Mouse (Mus musculus): Measurements from ENCODE around the gene Leng1. TPM values are rescaled to one million over a fixed set of nuclear protein-coding genes. Genes with fewer than 3 reads are reported as not detected.

Leng1 gene
- polyA plus RNA-seq, 1 experiment from 2014 or later: 20.1 TPM

DNA sequence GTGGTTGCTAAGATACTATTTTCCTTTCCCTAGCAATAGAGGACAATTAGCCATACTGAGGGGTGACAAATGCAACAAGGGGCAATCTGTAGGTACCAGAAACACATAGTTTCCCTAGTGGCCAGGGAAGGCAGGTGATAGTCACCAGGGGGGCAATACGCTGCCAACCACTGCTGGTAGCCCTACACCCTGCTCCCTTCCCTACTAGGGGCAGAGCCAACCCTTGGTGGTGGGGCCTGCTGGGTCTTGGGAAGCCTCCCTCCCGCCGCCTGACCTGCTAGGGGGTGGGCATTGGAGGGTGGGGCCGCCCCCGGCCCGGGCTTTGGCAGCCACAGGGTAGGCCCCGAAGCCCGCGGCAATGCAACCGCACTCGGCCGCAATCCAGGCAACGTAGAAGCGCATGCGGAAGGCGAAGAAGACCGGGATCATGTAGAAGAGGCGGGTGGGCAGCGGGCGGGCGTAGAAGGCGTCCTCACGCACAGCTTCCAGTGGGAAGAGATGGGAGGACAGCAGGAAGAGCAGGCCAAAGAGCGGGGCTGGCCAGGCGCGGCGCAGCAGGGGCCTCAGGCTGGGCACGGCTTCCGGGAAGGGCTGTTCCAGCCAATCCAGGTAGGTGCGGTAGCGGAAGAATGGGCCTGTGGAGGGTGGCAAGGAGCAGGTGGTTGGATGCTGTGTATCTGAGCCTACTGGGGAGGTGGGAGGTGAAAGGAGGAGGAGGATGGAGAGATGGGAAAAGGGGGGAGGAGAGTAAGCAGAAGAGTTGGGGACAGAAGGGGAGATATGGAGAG, 20.0 kb upstream of the Leng1 start:
- peaks cover 64% of the 10 kb centered on the region for H3K36me3 ChIP-seq
- H3K27me3 ChIP-seq: no peaks in the 10 kb centered on the region

DNA sequence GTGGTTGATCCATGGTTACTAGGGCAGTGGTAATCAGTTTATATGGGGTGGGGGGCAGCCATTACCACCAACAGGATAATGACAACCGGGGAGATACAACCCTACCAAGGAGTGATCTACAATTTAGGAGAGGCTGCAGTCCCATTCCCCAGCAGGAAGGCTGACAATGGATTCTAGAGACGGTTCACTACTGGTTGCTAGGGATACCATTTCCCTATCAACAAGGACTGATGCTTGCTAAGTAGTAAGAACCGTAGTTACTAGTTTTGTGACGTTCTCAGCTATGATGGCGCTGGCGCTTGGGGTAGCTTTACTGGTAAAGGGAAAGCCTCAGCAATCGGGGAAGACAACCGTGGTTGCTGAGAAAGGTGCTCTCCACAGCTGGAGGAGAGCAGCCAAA, 19.1 kb upstream of the Leng1 start:
- Histone ChIP-seq H3K4me2 (replicated peaks) (no peak overlapping the region), H3K9me3 (replicated peaks) (no peaks in the 10 kb centered on the region), H3K9ac (no peak overlapping the region), H3K4me1 (no peaks in the 10 kb centered on the region), H3K27ac (replicated peaks) (no peak overlapping the region), H3K27me3 (no peaks in the 10 kb centered on the region), H3K4me3 (replicated peaks) (no peak overlapping the region), H3K36me3 (peaks cover 60% of the 10 kb centered on the region)
- no peak for ATAC-seq (ENCODE audit: insufficient number of reproducible peaks, low FRiP score, low TSS enrichment, low read depth)
- 90% methylated on average over 8 of the region's 8 CpGs for WGBS

More for the DNA sequence above, 20.0 kb upstream of the Leng1 start:
- Histone ChIP-seq H3K4me3 (replicated peaks) (no peak overlapping the region), H3K9me3 (replicated peaks) (no peaks in the 10 kb centered on the region), H3K4me1 (no peaks in the 10 kb centered on the region), H3K4me2 (replicated peaks) (no peak overlapping the region), H3K27ac (replicated peaks) (no peak overlapping the region), H3K9ac (no peak overlapping the region)
- 79% methylated on average over 31 of the region's 31 CpGs for WGBS
- ATAC-seq (ENCODE audit: insufficient number of reproducible peaks, low FRiP score, low TSS enrichment, low read depth): no peak

- peaks cover 57% of the 10 kb centered on the region for H3K36me3 ChIP-seq
- no peaks in the 10 kb centered on the region for H3K4me1 ChIP-seq
- H3K4me2 ChIP-seq (replicated peaks): no peak overlapping the region
- H3K9ac ChIP-seq: no peak overlapping the region
- no peaks in the 10 kb centered on the region for H3K9me3 ChIP-seq (replicated peaks)
- no peaks in the 10 kb centered on the region for H3K27me3 ChIP-seq
- no peak for ATAC-seq (ENCODE audit: insufficient number of reproducible peaks, low FRiP score, low TSS enrichment, low read depth)
- no peak overlapping the region for H3K27ac ChIP-seq (replicated peaks)
- no peak overlapping the region for H3K4me3 ChIP-seq (replicated peaks)
- WGBS: 89% methylated on average over 10 of the region's 10 CpGs
These were observed 18.4 kb upstream of the Leng1 start for GRCm38 (mm10) chr7:3683908-3684550.

DNA sequence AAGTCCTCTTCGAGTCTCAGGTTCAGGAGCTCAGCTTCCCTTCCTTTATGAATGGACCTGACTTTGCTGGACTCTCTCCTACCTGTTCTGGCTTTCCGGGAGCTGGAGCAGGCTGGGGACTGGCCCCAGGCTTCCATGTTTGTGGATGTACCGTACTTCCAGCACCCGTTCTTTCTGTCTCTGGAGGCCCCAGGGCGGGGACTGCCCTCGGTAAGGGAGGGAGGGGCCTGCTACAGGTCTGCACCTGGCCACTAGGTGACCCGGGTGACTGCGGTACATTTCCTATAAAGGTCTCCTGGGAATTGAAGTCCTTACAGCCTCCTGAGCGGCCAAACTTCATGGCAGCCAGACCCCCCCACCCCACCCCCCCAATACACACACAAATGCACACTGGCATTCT, 11.7 kb upstream of the Leng1 start, which contains the start of gene Tmc4:
TSS of gene Tmc4 (minus strand) at position 212 of the 400 bp plus-strand sequence.
- no peaks in the 10 kb centered on the region for H3K4me1 ChIP-seq
- no peak within 1 kb of the TSS for H3K4me3 ChIP-seq (replicated peaks)
- ATAC-seq (ENCODE audit: insufficient number of reproducible peaks, low FRiP score, low TSS enrichment, low read depth): no peak
- peaks cover 15% of the 10 kb centered on the region; the same call in 1 of the 2 replicates for H3K36me3 ChIP-seq
- H3K9me3 ChIP-seq (replicated peaks): no peaks in the 10 kb centered on the region
- no peak within 1 kb of the TSS for H3K9ac ChIP-seq
- 43% methylated on average over 9 of the region's 9 CpGs for WGBS
- H3K27ac ChIP-seq (replicated peaks): no peak within 1 kb of the TSS
- H3K4me2 ChIP-seq (replicated peaks): no peak within 1 kb of the TSS
- H3K27me3 ChIP-seq: no peaks in the 10 kb centered on the region

- H3K4me3 ChIP-seq (replicated peaks): no peak overlapping the region
- WGBS: 86% methylated on average over 12 of the region's 12 CpGs
These were observed 10.7 kb upstream of the Leng1 start for GRCm38 (mm10) chr7:3676371-3676770.

DNA sequence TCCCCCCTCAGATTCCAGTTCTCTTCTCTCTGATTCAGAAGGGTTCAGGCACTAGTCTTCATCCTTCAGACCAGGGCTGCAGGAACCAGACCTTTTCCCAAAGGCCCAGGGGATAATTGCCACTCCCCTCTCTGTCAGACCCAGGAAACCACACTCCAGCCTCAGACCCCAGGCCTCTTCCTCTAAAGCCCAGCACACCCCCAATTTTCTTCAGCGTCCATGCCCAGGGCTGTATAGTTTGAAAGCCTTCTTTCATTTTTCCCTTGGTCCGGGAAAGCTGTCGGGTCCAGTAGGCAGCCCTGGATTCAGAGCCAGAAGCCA, 9.5 kb upstream of the Leng1 start:
- 76% methylated on average over 3 of the region's 3 CpGs for WGBS

More at GRCm38 (mm10) chr7:3676371-3676770, 10.7 kb upstream of the Leng1 start:
- H3K4me1 ChIP-seq: no peaks in the 10 kb centered on the region
- no peak overlapping the region for H3K27ac ChIP-seq (replicated peaks)
- no peak overlapping the region for H3K4me2 ChIP-seq (replicated peaks)
- no peak overlapping the region for H3K9ac ChIP-seq
- H3K9me3 ChIP-seq (replicated peaks): no peaks in the 10 kb centered on the region
- ATAC-seq (ENCODE audit: insufficient number of reproducible peaks, low FRiP score, low TSS enrichment, low read depth): no peak
- no peaks in the 10 kb centered on the region for H3K27me3 ChIP-seq
- H3K36me3 ChIP-seq: peaks cover 11% of the 10 kb centered on the region; the same call in 1 of the 2 replicates

GRCm38 (mm10) chr7:3674507-3675227, 9.0 kb upstream of the Leng1 start:
- WGBS: 75% methylated on average over 10 of the region's 10 CpGs
- Histone ChIP-seq H3K36me3 (peaks cover 5% of the 10 kb centered on the region; the same call in 1 of the 2 replicates), H3K27me3 (no peaks in the 10 kb centered on the region), H3K4me3 (replicated peaks) (no peak overlapping the region), H3K4me2 (replicated peaks) (no peak overlapping the region), H3K9me3 (replicated peaks) (no peaks in the 10 kb centered on the region), H3K9ac (no peak overlapping the region), H3K27ac (replicated peaks) (no peak overlapping the region), H3K4me1 (no peaks in the 10 kb centered on the region)
- ATAC-seq (ENCODE audit: insufficient number of reproducible peaks, low FRiP score, low TSS enrichment, low read depth): peak; percentile 48

More for the DNA sequence above, 9.5 kb upstream of the Leng1 start:
- Histone ChIP-seq H3K4me1 (no peaks in the 10 kb centered on the region), H3K36me3 (peaks cover 7% of the 10 kb centered on the region; the same call in 1 of the 2 replicates), H3K4me2 (replicated peaks) (no peak overlapping the region), H3K27ac (replicated peaks) (no peak overlapping the region), H3K9ac (no peak overlapping the region), H3K9me3 (replicated peaks) (no peaks in the 10 kb centered on the region), H3K27me3 (no peaks in the 10 kb centered on the region), H3K4me3 (replicated peaks) (no peak overlapping the region)
- no peak for ATAC-seq (ENCODE audit: insufficient number of reproducible peaks, low FRiP score, low TSS enrichment, low read depth)

- H3K9ac ChIP-seq: no peak overlapping the region
- no peaks in the 10 kb centered on the region for H3K27me3 ChIP-seq
- H3K4me2 ChIP-seq (replicated peaks): 0 out of 2 replicates have a peak overlapping the region, but pooled peaks have one; percentile 10
- 22% methylated on average over 14 of the region's 14 CpGs for WGBS
- peaks cover 19% of the 10 kb centered on the region for H3K36me3 ChIP-seq
- ATAC-seq (ENCODE audit: insufficient number of reproducible peaks, low FRiP score, low TSS enrichment, low read depth): no peak
- H3K4me3 ChIP-seq (replicated peaks): peak overlapping the region; percentile 16
- H3K9me3 ChIP-seq (replicated peaks): no peaks in the 10 kb centered on the region
- H3K27ac ChIP-seq (replicated peaks): 0 out of 2 replicates have a peak overlapping the region, but pooled peaks have one; percentile 28
- peaks cover 30% of the 10 kb centered on the region for H3K4me1 ChIP-seq
These were observed 1.3 kb upstream of the Leng1 start for GRCm38 (mm10) chr7:3666921-3667391.

DNA sequence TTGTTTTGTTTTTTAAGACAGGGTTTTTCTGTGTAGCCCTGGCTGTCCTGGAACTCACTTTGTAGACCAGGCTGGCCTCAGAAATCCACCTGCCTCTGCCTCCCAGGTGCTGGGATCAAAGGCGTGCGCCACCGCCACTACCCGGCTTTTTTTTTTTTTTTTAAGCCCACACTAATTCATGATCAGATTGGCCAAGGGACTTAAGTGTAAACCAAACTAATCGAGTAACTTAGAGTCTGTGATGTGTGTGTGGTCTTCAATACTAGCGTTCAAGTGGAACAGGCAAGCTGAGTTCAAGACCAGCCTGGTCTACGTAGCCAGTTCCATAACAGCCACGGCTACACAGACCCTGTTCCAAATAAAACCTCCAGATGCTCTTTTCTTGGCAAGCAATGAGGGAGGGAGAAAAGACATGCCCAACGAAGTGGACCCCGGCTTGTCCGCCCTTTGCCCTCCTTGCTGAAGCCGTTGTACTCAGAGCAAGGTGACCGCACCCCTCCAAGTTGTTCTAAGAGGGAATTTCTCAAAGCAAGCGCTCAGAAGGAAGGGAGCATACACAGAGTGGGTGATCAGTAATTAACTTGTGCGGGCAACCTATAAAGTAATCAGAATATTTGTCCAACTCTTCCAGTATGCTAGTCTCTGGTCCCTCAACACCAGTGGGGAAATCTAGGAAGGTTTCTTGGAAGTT, 971 bp downstream of the Leng1 start:
- ATAC-seq (ENCODE audit: insufficient number of reproducible peaks, low FRiP score, low TSS enrichment, low read depth): peak; percentile 16
- Histone ChIP-seq H3K9ac (peak overlapping the region; percentile 87), H3K4me1 (peaks cover 30% of the 10 kb centered on the region), H3K4me3 (replicated peaks) (peak overlapping the region; percentile 78), H3K9me3 (replicated peaks) (no peaks in the 10 kb centered on the region), H3K27me3 (no peaks in the 10 kb centered on the region), H3K36me3 (peaks cover 40% of the 10 kb centered on the region), H3K27ac (replicated peaks) (peak overlapping the region; percentile 95), H3K4me2 (replicated peaks) (peak overlapping the region; percentile 83)
- 27% methylated on average over 15 of the region's 15 CpGs for WGBS

DNA sequence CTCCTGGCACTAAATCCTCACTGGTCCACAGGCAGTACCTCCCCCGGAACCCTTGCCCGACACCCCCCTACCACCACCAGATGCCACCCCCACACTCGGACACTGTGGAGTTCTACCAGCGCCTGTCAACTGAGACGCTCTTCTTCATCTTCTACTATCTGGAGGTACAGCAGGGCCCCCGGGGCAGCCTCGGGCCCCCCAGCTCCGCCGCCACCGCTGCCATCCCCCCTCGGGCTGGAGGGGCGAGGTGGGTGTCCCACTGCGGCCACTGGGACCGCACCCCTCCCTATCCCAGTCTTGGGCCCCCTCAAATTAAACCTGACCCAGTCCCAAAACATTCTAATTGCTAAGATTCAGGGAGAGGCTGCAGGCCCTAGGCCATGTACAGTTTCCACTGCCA, 7.1 kb downstream of the Leng1 start:
- H3K36me3 ChIP-seq: peaks cover 98% of the 10 kb centered on the region
- H3K4me3 ChIP-seq (replicated peaks): no peak overlapping the region
- no peak overlapping the region for H3K27ac ChIP-seq (replicated peaks)
- no peak for ATAC-seq (ENCODE audit: insufficient number of reproducible peaks, low FRiP score, low TSS enrichment, low read depth)
- no peaks in the 10 kb centered on the region for H3K27me3 ChIP-seq
- H3K4me2 ChIP-seq (replicated peaks): no peak overlapping the region
- whole genome bisulfite sequencing: 88% methylated on average over 14 of the region's 14 CpGs
- H3K9ac ChIP-seq: no peak overlapping the region
- H3K4me1 ChIP-seq: peaks cover 9% of the 10 kb centered on the region
- no peaks in the 10 kb centered on the region for H3K9me3 ChIP-seq (replicated peaks)

All from embryonic facial prominence, embryonic 15.5 days (tissue).